Mouse (Mus musculus) cortical plate, adult 2 months (tissue): ENCODE measurements around the gene Pmm1. TPM values are rescaled to one million over a fixed set of nuclear protein-coding genes. Genes with fewer than 3 reads are reported as not detected.

Source experiments
- H3K27ac ChIP-seq: fragments of 200-500 bp; 2 replicates; pipeline ENCODE4 v1.5.1; 2012; ENCODE audit warnings: low read length, control low read depth, inconsistent platforms; ENCODE audit not compliant: insufficient read depth
- H3K4me1 ChIP-seq: fragments of 200-500 bp; 2 replicates; pipeline ENCODE4 v1.6.1; 2011; ENCODE audit warnings: low read length; ENCODE audit not compliant: control insufficient read depth, insufficient read depth
- H3K4me3 ChIP-seq: fragments of 200-500 bp; 2 replicates; pipeline ENCODE4 v1.5.1; 2011; ENCODE audit warnings: mild to moderate bottlenecking, low read length, control low read depth; ENCODE audit not compliant: insufficient read depth
- CTCF ChIP-seq: fragments of 200-500 bp; IDR thresholded peaks from 2 replicates; pipeline ENCODE4 v1.5.1; 2011; ENCODE audit warnings: mild to moderate bottlenecking, control low read depth, low read length; ENCODE audit not compliant: insufficient read depth; ENCODE audit errors: extremely low read depth
- POLR2A ChIP-seq: fragments of 200-500 bp; IDR thresholded peaks from 2 replicates; pipeline ENCODE4 v1.6.1; 2011; ENCODE audit warnings: mild to moderate bottlenecking, low read length, control low read depth; ENCODE audit not compliant: insufficient read depth; ENCODE audit errors: extremely low read depth
- polyA plus RNA-seq: library from polyadenylated mRNA; depleted of rRNA; stranded (reverse); fragments of >200 nt; gene quantifications from 2 replicates; pipeline ENCODE4 v1.2.3, GENCODE M21; 2012

Pmm1 gene
- polyA plus RNA-seq, 1 experiment = 300 TPM

GRCm38 (mm10) chr15:81940219-81940618 lies 20.5 kb downstream of the Pmm1 start:
- 0 out of 2 replicates have a peak overlapping the region, but pooled peaks have one; percentile 10 for H3K27ac ChIP-seq
- TF ChIP-seq POLR2A (no peak), CTCF (no peak)
- peaks cover 3% of the 10 kb centered on the region; the same call in 1 of the 2 replicates for H3K4me1 ChIP-seq
- H3K4me3 ChIP-seq = no peak overlapping the region

DNA sequence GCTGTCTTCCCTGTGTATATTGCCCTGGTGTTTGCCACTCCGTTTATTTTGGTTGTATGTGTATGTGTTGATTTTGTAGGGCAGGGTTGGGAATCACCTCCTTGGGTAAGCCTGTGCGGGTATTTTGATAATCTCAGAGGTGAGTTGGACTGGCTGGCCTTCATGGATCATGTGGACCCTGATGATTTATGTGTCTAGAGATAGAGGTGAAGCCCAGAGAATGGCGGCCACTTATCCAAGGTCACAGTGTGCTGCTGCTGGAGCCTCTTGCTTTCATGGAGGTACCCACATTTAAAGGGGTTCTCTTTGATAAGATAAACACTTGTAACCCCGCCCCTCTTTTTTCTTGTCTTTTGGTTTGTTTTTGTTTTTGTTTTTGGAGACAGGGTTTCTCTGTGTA lies 21.0 kb downstream of the Pmm1 start:
- Histone ChIP-seq H3K27ac (no peak overlapping the region), H3K4me3 (no peak overlapping the region), H3K4me1 (peaks cover 3% of the 10 kb centered on the region; the same call in 1 of the 2 replicates)
- TF ChIP-seq CTCF (no peak), POLR2A (no peak)

DNA sequence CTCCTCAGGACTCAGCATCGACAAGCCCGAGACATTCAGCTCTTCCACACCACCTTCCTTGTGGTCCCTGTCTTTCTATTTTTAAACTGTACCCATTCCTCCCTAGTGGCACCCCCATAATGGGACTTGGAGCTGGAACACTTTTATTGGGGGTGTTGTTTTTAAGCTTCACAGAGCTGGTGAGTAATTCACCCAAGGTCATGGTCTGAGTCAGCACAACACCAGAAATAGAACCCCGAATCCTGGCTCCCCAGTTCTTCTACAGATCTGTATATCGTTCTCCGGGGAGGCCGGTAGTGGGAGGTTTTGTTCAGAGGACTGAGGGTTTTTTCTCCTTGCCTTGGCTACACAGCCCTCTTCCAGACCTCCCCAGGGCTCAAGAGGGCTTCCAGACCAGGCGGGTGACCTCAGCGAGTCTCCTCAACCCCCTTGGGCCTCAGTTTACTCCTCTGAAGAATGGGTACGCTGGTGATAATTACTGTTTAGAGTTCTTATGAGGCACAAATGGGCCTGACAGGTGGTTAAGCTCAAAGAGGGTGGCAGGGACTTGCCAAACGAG lies 21.5 kb downstream of the Pmm1 start:
- Histone ChIP-seq H3K4me3 (no peak overlapping the region), H3K27ac (no peak overlapping the region), H3K4me1 (peaks cover 3% of the 10 kb centered on the region; the same call in 1 of the 2 replicates)
- TF ChIP-seq CTCF (no peak), POLR2A (no peak)

DNA sequence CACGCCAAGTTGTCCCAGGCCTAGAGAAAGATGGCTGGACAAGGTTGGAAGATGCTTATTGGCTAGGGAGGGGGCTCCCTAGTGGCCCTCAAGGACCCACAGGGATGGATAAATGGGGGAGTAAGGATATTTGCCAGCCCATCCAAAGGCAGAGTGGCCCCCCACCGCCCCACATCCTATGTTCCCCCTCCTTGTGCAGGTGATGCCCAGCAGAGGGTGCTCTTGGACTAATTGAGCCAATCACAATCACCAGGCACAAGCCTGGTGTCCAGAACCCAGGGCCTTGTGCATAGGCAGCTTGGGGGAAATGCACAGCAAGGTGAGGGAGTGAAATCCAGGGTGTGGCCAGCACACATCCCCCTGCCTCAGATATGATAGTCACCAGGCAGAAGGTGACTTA lies 22.5 kb downstream of the Pmm1 start:
- TF ChIP-seq POLR2A (no peak), CTCF (peak; percentile 59)
- peaks cover 4% of the 10 kb centered on the region for H3K4me1 ChIP-seq
- peak overlapping the region; percentile 79 for H3K4me3 ChIP-seq
- H3K27ac ChIP-seq = no peak overlapping the region

GRCm38 (mm10) chr15:81937098-81937972 lies 23.4 kb downstream of the Pmm1 start:
- H3K27ac ChIP-seq = peak overlapping the region; percentile 73
- TF ChIP-seq POLR2A (no peak), CTCF (no peak)
- H3K4me3 ChIP-seq = peak overlapping the region; percentile 79
- H3K4me1 ChIP-seq = peaks cover 8% of the 10 kb centered on the region

DNA sequence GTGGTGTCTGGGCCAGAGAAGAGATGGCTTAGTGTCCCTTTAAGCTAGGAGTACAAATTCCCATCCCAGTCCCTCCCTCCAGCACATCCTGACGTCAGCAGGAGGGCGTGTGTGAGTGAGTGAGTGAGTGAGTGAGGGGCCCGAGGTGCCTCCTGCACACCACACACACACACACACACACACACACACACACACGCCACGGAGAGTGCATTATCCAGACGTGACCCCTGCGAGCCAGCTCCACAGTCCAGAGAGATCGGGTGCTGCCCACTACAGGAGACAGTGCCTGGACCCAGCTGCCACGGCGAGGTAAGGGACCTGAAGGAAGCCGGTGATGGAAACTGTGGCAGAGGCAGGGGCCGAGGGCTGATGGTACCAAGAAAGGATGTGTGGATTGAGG lies 24.1 kb downstream of the Pmm1 start, which contains the start of gene Csdc2:
Gene Csdc2 (plus strand): TSS at position 81 of the 400 bp plus-strand sequence.
- H3K4me3 ChIP-seq = peak within 1 kb of the TSS; percentile 79
- H3K4me1 ChIP-seq = peaks cover 8% of the 10 kb centered on the region
- TF ChIP-seq POLR2A (peak; percentile 78; the same call in 1 of the 2 replicates), CTCF (no peak)
- H3K27ac ChIP-seq = peak within 1 kb of the TSS; percentile 73

DNA sequence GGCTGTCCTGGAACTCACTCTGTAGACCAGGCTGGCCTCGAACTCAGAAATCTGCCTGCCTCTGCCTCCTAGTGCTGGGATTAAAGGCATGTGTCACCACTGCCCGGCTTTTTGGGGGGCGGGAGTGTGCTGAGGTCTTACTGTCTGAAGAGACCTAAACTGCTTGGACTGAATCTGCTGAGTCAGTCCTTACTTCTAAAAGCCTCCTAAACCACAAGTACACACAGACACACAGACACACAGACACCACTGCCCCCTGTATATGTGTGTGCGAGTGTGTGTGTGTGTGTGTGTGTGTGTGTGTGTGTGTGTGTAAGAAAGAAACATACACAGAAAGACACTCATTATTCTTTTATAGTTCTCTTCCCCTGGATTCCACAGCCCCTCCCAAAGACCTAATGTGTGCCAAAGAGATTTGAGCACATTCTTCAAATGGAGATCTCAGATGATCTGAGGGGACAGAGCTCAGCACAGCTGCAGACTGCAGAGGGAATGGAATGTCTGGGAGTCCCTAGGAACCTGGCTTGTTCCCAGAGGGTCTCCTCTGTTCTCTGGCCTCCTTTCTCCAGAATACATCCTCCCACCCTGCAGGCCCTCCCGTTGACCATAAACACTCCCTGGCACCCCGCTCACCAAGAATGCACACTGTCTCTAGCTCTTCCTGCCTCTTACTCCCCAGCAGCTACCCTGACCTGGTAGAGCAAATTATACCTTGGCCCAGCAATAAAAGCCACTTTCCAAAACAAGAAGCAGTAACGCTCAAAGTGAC lies 24.7 kb downstream of the Pmm1 start:
- peak overlapping the region; percentile 79 for H3K4me3 ChIP-seq
- H3K27ac ChIP-seq = no peak overlapping the region
- TF ChIP-seq POLR2A = no peak
- no peak for TF ChIP-seq CTCF
- H3K4me1 ChIP-seq = peaks cover 8% of the 10 kb centered on the region

GRCm38 (mm10) chr15:81933986-81934385 lies 26.7 kb downstream of the Pmm1 start:
- H3K4me1 ChIP-seq = peaks cover 8% of the 10 kb centered on the region
- H3K4me3 ChIP-seq = no peak overlapping the region
- no peak overlapping the region for H3K27ac ChIP-seq
- no peak for TF ChIP-seq POLR2A
- TF ChIP-seq CTCF = no peak

GRCm38 (mm10) chr15:81932951-81933470 lies 27.7 kb downstream of the Pmm1 start:
- TF ChIP-seq CTCF (no peak), POLR2A (no peak)
- no peak overlapping the region for H3K4me3 ChIP-seq
- no peak overlapping the region for H3K27ac ChIP-seq
- peaks cover 6% of the 10 kb centered on the region for H3K4me1 ChIP-seq
